Mouse (Mus musculus): ENCODE results near the gene Klf15. TPM values are rescaled to one million over a fixed set of nuclear protein-coding genes. Genes with fewer than 3 reads are reported as not detected.

Klf15 gene
- 3.2 and 3.8 TPM in 2 replicates for polyA plus RNA-seq (2015; fragmentation: Nextera tagmentation; extraction: Ambion mirVana)

GRCm38 (mm10) chr6:90462181-90462706 lies at the start of gene Klf15:
TSS of gene Klf15 (plus strand) at chr6:90462576.

GRCm38 (mm10) chr6:90428380-90428974 lies 33.9 kb upstream of the Klf15 start, which contains the start of gene Cfap100:
TSS of gene Cfap100 (minus strand) at chr6:90428797.

GRCm38 (mm10) chr6:90486176-90486921 lies 24.0 kb downstream of the Klf15 start, which contains the start of gene Aldh1l1:
TSS of gene Aldh1l1 (plus strand) at chr6:90486427.

Other genes starting within 250 kb of the Klf15 start
- not detected in 2 replicates for gene Vmn1r53, start 238.1 kb upstream of the Klf15 start, polyA plus RNA-seq (2015; fragmentation: Nextera tagmentation; extraction: Ambion mirVana)
- not detected in 2 replicates for gene Vmn1r54, start 216.3 kb upstream of the Klf15 start, polyA plus RNA-seq (2015; fragmentation: Nextera tagmentation; extraction: Ambion mirVana)
- not detected in 2 replicates for gene BC048671, start 161.4 kb upstream of the Klf15 start, polyA plus RNA-seq (2015; fragmentation: Nextera tagmentation; extraction: Ambion mirVana)
- 0.07 TPM in 1 of 2 replicates, not detected in the other for gene Chst13, start 137.4 kb upstream of the Klf15 start, polyA plus RNA-seq (2015; fragmentation: Nextera tagmentation; extraction: Ambion mirVana)
- gene Uroc1, start 129.3 kb upstream of the Klf15 start, polyA plus RNA-seq (2015; fragmentation: Nextera tagmentation; extraction: Ambion mirVana) = 0.15 and 0.33 TPM in 2 replicates
- gene Zxdc, start 93.1 kb upstream of the Klf15 start, polyA plus RNA-seq (2015; fragmentation: Nextera tagmentation; extraction: Ambion mirVana) = 4.3 and 4.8 TPM in 2 replicates
- 0.76 TPM in 1 of 2 replicates, not detected in the other for gene Cfap100, start 33.8 kb upstream of the Klf15 start, polyA plus RNA-seq (2015; fragmentation: Nextera tagmentation; extraction: Ambion mirVana)
- gene Aldh1l1, start 23.9 kb downstream of the Klf15 start, polyA plus RNA-seq (2015; fragmentation: Nextera tagmentation; extraction: Ambion mirVana) = 5.2 and 6.1 TPM in 2 replicates
- gene Slc41a3, start 142.1 kb downstream of the Klf15 start, polyA plus RNA-seq (2015; fragmentation: Nextera tagmentation; extraction: Ambion mirVana) = 5.8 and 5.9 TPM in 2 replicates